Mouse (Mus musculus) midbrain, embryonic 12.5 days (tissue): ENCODE measurements around the gene Ick. TPM values are rescaled to one million over a fixed set of nuclear protein-coding genes. Genes with fewer than 3 reads are reported as not detected.

Experiments
- ATAC-seq: fragments of 200-750 bp; cut with Nextera tagmentation; 2 replicates; pipeline ENCODE4 v1.8.0; 2017; ENCODE audit warnings: low read depth, moderate TSS enrichment, moderate library complexity; ENCODE audit not compliant: low FRiP score
- H3K27ac ChIP-seq: fragments of 300-500 bp; sonication (generic); replicated peaks from 2 replicates; pipeline ENCODE4 v1.5.1; 2016; ENCODE audit warnings: mild to moderate bottlenecking
- H3K27me3 ChIP-seq: fragments of 300-500 bp; sonication (generic); 2 replicates; pipeline ENCODE4 v1.6.1; 2016; ENCODE audit warnings: mild to moderate bottlenecking
- H3K36me3 ChIP-seq: fragments of 300-500 bp; sonication (generic); 2 replicates; pipeline ENCODE4 v1.6.1; 2016
- H3K4me1 ChIP-seq: fragments of 300-500 bp; sonication (generic); 2 replicates; pipeline ENCODE4 v1.6.1; 2016
- H3K4me2 ChIP-seq: fragments of 300-500 bp; sonication (generic); replicated peaks from 2 replicates; pipeline ENCODE4 v1.6.1; 2016; ENCODE audit warnings: mild to moderate bottlenecking, moderate library complexity
- H3K4me3 ChIP-seq: fragments of 300-500 bp; sonication (generic); 2 replicates; pipeline ENCODE4 v1.5.1; 2016; ENCODE audit warnings: mild to moderate bottlenecking
- H3K9ac ChIP-seq: fragments of 300-500 bp; sonication (generic); replicated peaks from 2 replicates; pipeline ENCODE4 v1.6.1; 2016; ENCODE audit warnings: mild to moderate bottlenecking, moderate library complexity
- H3K9me3 ChIP-seq: fragments of 300-500 bp; sonication (generic); 2 replicates; pipeline ENCODE4 v1.6.1; 2016; ENCODE audit warnings: mild to moderate bottlenecking
- WGBS: fragments of 180-500 bp; shearing (Covaris S2); methylation state at CpG from one replicate; pipeline ENCODE4 v1.1.7; 2016; 5-methylcytosine and 5-hydroxymethylcytosine counted together
- polyA plus RNA-seq: library from polyadenylated mRNA; unstranded; fragments of >200 nt; fragmentation: Nextera tagmentation; extraction: Ambion mirVana; gene quantifications from 2 replicates; pipeline ENCODE4 v1.2.1, GENCODE M21; 2016

Ick gene
- polyA plus RNA-seq, 1 experiment from 2014 or later = 40.1 TPM

- Histone ChIP-seq H3K36me3 (no peaks in the 10 kb centered on the region), H3K9me3 (no peaks in the 10 kb centered on the region), H3K9ac (no peak overlapping the region), H3K4me2 (no peak overlapping the region), H3K27me3 (no peaks in the 10 kb centered on the region), H3K4me1 (no peaks in the 10 kb centered on the region), H3K4me3 (no peak overlapping the region), H3K27ac (no peak overlapping the region)
- 94% methylated on average over 3 of the region's 3 CpGs for WGBS
- ATAC-seq = no peak
Observed at GRCm38 (mm10) chr9:78210079-78210478, 101.1 kb downstream of the Ick start.

GRCm38 (mm10) chr9:78210821-78211220, 101.8 kb downstream of the Ick start:
- H3K4me1 ChIP-seq = no peaks in the 10 kb centered on the region
- H3K27me3 ChIP-seq = no peaks in the 10 kb centered on the region
- WGBS = 90% methylated on average over 2 of the region's 2 CpGs
- H3K4me3 ChIP-seq = no peak overlapping the region
- H3K9me3 ChIP-seq = no peaks in the 10 kb centered on the region
- no peak overlapping the region for H3K27ac ChIP-seq
- no peak overlapping the region for H3K4me2 ChIP-seq
- H3K9ac ChIP-seq = no peak overlapping the region
- H3K36me3 ChIP-seq = no peaks in the 10 kb centered on the region
- ATAC-seq = no peak

GRCm38 (mm10) chr9:78211521-78211920, 102.5 kb downstream of the Ick start:
- Histone ChIP-seq H3K4me2 (no peak overlapping the region), H3K4me1 (no peaks in the 10 kb centered on the region), H3K27ac (no peak overlapping the region), H3K9me3 (no peaks in the 10 kb centered on the region), H3K27me3 (no peaks in the 10 kb centered on the region), H3K9ac (no peak overlapping the region), H3K4me3 (no peak overlapping the region), H3K36me3 (no peaks in the 10 kb centered on the region)
- 96% methylated on average over 3 of the region's 3 CpGs for WGBS
- ATAC-seq = no peak

GRCm38 (mm10) chr9:78212341-78213049, 103.5 kb downstream of the Ick start:
- Histone ChIP-seq H3K36me3 (no peaks in the 10 kb centered on the region), H3K4me2 (no peak overlapping the region), H3K9ac (no peak overlapping the region), H3K9me3 (no peaks in the 10 kb centered on the region), H3K4me3 (no peak overlapping the region), H3K27ac (no peak overlapping the region), H3K4me1 (no peaks in the 10 kb centered on the region), H3K27me3 (no peaks in the 10 kb centered on the region)
- no peak for ATAC-seq
- 84% methylated on average over 7 of the region's 7 CpGs for WGBS

GRCm38 (mm10) chr9:78217074-78217473, 108.1 kb downstream of the Ick start:
- WGBS = 79% methylated on average over 4 of the region's 4 CpGs

More at GRCm38 (mm10) chr9:78217074-78217473, 108.1 kb downstream of the Ick start:
- Histone ChIP-seq H3K27ac (no peak overlapping the region), H3K4me3 (no peak overlapping the region), H3K4me2 (no peak overlapping the region), H3K27me3 (no peaks in the 10 kb centered on the region), H3K4me1 (no peaks in the 10 kb centered on the region), H3K9me3 (no peaks in the 10 kb centered on the region), H3K36me3 (no peaks in the 10 kb centered on the region), H3K9ac (no peak overlapping the region)
- no peak for ATAC-seq

Other genes starting within 250 kb of the Ick start
- gene Elovl5, start 191.8 kb upstream of the Ick start, polyA plus RNA-seq = 67.0 and 69.3 TPM in 2 replicates
- 0.10 and 0.14 TPM in 2 replicates for gene Gcm1, start 57.3 kb upstream of the Ick start, polyA plus RNA-seq
- 34.7 and 39.7 TPM in 2 replicates for gene Fbxo9, start 127 bp upstream of the Ick start, polyA plus RNA-seq
- gene Gsta4, start 73.6 kb downstream of the Ick start, polyA plus RNA-seq = 20.3 and 24.3 TPM in 2 replicates
- not detected in 2 replicates for gene Gsta1, start 121.5 kb downstream of the Ick start, polyA plus RNA-seq
- gene Gm3776, start 147.9 kb downstream of the Ick start, polyA plus RNA-seq = not detected in 2 replicates
- gene Gm10639, start 180.7 kb downstream of the Ick start, polyA plus RNA-seq = not detected in 2 replicates
- not detected in 2 replicates for gene Omt2a, start 205.6 kb downstream of the Ick start, polyA plus RNA-seq
- gene Omt2b, start 218.4 kb downstream of the Ick start, polyA plus RNA-seq = not detected in 2 replicates
- not detected in 2 replicates for gene Gsta2, start 246.6 kb downstream of the Ick start, polyA plus RNA-seq